Mouse (Mus musculus) left cerebral cortex, adult 8-10 months (tissue): ENCODE measurements around the gene Flywch2. TPM values are rescaled to one million over a fixed set of nuclear protein-coding genes. Genes with fewer than 3 reads are reported as not detected.
"Not testable (repeated sequence)": the region's sequence is repeated elsewhere in the genome, so short reads cannot be mapped to it uniquely, and the experiment has no call there.

Experiments
- DNase-seq, 2 experiments: peaks; one replicate each; pipeline ENCODE4 v3.0.0; 2022; ENCODE audit warnings: low spot score in 2 of 2
- total RNA-seq, 4 experiments: library from RNA; stranded (reverse); gene quantifications; 2 replicates each; pipeline ENCODE4 v1.2.4; 2022

The Flywch2 gene
- total RNA-seq, 4 experiments from 2014 or later, result 12.2 to 21.3 (median 17.7) TPM

- DNase-seq, result peak; percentile 47 to 51
These were observed 4.6 kb upstream of the Flywch2 start, which contains the start of gene Srrm2 for GRCm38 (mm10) chr17:23790269-23791078. Gene Srrm2, plus strand, starts transcription at chr17:23790532.

DNA sequence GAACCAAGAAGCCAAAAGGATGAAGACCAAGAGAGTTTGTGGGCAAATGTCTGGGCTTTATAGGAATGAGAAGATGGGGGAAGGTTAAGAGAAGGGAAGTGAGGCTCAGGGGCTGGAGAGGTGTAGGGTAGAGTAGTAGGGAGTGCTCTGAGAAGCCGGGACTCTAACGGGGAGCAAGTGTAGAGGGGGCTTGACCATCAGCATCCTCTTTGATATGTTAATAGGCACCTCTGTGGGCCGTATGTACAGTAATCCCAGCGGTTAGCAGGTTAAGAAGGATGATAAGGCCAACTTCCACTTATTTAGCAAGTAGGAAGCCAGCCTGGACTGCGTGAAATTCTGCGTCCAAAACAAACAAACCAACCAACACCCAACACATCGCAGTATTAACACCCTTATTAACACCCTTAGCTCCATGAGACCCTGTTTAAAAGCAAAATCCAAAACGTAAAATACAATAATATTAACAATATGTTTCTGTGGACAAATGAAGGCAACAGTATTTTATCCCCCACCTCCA, 3.9 kb upstream of the Flywch2 start:
- no peak for DNase-seq

DNA sequence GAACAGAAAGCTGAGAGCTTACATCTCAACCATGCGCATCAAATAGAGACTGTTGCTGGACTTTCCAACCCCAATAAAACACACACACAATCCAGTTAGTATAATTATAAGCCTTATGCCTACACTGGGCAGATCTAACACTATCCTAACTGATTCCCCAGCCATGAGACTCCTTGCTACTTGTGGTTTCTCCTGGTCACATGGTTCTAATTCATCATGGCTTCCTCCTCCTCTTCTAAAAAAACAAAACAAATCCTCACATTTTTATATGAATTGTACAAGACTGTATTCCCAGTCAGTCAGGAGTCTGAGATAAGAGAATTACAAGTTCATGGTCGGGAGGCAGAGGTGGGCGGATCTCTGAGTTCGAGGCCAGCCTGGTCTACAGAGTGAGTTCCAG, 3.1 kb upstream of the Flywch2 start:
- no peak for DNase-seq

- no peak for DNase-seq
These were observed 640 bp upstream of the Flywch2 start for GRCm38 (mm10) chr17:23786510-23786931.

GRCm38 (mm10) chr17:23783352-23783751, 2.5 kb downstream of the Flywch2 start:
- no peak for DNase-seq

DNA sequence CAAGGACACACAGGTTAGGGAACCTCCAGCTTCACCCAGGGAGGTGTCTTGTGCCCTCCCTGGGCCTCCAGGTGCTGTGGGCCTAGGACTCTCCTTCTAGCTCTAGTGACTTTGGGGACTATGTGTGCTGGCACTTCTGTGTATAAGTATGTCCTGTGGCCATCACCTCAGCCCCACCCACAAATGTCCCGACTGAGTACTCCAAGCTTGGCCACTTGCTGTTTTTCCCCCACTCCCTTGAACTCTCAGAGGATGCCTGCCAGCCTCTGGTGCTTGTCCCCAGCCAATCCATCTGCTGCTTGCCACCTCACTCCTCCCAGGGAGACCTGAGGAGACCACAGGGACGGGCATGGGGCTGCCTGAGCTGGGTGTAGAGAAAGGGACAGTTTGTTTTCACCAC, 7.4 kb downstream of the Flywch2 start:
- DNase-seq, result no peak

DNA sequence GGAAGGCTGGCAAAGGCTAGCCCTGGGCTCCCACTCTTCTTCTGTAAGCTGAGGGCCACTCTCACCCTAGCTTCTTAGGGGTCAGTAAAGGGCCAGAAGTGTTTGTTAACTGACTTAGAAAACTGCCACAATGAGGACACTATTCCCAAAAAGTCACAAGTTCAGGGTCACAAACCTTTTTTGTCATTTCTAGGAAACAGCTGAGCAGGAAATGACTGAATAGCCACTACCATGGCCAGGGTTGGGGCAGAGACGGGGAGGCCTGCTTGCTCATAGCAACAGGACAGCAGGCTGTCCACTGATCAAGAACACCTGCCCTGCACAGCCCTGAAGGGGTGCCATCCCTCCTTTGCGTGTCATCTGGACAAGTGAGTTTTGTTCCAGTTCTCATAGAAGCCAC, 8.7 kb downstream of the Flywch2 start:
- no peak for DNase-seq

GRCm38 (mm10) chr17:23776216-23776615, 9.7 kb downstream of the Flywch2 start:
- DNase-seq, result no peak

DNA sequence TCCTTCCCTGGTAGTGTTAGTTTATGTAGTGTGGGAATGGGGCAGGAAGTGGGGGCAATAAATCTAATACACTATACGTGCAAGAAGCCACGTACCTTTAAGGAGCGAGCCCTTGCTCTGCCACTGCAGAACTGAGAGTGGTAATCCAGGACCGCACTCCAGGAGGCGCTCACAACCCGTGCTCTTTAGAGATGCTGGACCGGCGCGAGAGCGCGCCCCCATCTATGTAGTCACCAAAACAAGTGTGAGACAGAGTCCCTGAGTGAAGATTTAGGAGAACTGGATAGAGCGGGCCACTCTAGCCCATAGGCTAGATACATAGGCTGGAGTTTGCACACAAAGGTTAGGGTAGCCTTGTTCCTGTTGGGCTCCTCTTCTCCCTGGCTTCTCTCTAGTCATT, 11.8 kb downstream of the Flywch2 start:
- peak; percentile 67 to 74 for DNase-seq

DNA sequence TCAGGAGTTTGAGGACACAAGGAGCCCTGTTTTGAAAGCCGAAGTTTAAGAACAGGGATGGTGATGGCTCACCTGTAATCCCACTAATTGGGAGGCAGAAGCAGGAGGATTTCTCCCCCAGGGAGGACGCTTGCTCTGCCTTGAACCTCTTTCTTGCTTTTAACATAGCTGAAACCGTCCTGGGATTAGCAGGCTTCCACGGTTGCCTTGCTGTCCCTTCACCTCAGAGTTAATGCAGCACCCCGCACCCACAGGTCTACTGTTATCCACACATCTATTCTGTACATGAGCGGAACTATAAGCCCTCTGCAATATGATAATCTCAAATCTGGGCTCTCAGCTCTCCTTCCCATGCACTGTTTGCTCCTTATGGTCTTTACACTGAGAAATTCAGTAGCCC, 12.2 kb downstream of the Flywch2 start:
- no peak for DNase-seq

DNA sequence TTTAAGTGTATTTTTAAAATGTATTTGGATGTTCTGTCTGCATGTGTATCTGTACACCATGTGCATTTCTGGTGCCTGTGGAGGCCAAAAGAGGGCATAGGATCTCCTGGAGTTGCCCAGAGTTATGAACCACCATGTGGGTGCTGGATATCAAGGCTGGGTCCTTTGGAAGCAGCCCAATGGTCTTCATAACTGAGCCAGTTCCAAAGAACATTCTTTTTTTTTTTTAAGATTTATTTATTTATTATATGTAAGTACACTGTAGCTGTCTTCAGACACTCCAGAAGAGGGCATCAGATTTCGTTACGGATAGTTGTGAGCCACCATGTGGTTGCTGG, 13.7 kb downstream of the Flywch2 start:
- not testable (repeated sequence) for DNase-seq

DNA sequence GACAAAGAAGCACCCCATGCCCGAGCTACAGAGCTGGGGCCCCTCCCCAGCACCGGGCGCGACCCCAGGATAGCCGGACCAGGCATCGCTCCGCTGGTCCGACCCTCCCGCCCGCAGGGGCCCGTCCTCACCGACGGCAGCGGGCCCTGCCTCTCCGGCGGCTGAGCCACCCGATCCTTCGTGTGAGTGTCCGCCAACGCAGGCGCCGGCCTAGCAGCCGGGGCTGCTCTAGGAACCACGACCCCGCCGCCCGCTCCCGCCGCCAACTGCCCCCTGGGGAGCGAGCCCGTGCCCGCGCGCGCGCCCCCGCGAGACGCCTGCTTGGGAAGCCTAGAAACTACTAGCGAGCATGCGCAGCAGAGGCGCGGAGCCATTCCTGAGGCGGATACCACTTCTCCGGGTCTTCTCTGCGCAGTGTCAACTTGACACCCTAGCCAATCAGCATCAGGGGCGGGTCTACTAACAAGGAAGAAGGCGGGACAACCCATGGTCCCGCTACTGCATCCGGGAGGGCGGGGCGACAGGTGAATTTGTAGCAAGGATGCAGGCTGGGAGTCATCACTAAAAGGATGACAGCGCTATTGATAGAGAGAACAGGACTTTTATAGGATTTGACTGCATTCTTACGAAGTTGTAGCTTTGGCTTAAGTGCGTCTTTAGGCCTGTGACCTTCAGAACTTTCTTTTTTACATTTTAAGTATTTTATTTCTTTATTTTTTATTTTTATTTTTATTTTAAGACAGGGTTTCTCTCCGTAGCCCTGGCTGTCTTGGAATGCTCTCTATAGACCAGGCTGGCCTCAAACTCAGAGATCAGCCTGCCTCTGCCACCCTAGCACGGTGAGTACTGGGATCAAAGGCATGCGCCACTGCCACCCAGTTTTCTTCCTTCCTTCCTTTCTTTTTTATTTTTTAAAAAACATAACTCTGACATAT, 14.3 kb downstream of the Flywch2 start, which contains the start of gene Flywch1:
TSS of gene Flywch1 (minus strand) at position 319 of the 935 bp plus-strand sequence.
- peak; percentile 98 to 99 for DNase-seq

- DNase-seq, result peak in 1 of 2 experiments; percentile 49
These were observed 15.0 kb downstream of the Flywch2 start for GRCm38 (mm10) chr17:23770896-23771283.

- no peak for DNase-seq
These were observed 15.4 kb downstream of the Flywch2 start for GRCm38 (mm10) chr17:23770493-23770892.

DNA sequence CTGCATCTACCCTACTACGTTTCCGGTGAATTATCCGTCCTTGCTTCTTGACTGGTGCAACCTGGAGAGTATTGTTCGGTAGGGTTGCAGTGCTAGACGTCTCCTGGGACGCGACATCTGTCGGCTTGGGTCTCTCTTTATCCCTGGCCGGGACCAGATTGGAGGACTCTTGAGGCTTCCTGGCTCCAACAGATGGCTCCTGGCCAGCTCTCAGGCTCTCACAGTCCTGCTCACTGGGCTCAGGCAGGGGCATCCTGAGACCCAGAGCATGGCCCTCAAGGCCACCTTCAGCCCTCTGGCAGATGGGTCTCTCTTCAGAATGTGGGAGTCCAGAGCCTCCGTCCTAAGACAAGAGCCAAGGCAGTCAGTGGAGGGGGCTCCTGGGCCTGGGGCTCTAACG, 22.9 kb downstream of the Flywch2 start:
- DNase-seq, result no peak

- no peak for DNase-seq
These were observed 24.7 kb downstream of the Flywch2 start for GRCm38 (mm10) chr17:23761155-23761554.

- no peak for DNase-seq
These were observed 25.6 kb downstream of the Flywch2 start for GRCm38 (mm10) chr17:23760231-23760630.

GRCm38 (mm10) chr17:23758801-23759200, 27.1 kb downstream of the Flywch2 start:
- DNase-seq, result no peak

DNA sequence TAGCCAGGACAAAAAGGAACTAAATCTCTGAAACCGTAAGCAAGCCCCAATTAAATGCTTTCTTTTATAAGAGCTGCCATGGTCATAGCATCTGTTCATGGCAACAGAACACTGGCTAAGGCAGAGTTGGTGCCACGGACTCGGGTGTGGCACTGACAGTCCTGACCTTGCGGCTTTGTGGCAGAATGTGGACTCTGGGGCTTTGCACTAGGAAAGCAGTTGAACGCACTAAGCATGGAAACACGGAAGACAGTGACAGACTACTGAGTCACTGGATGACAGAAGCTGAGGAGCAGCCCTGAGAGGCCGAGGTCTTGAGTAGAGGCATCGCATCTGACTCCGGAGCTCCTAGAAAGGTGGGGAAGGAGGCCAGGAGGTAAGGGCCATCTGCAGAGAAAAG, 28.3 kb downstream of the Flywch2 start:
- no peak for DNase-seq

GRCm38 (mm10) chr17:23755689-23756088, 30.2 kb downstream of the Flywch2 start:
- DNase-seq, result no peak

GRCm38 (mm10) chr17:23749400-23750191, 36.3 kb downstream of the Flywch2 start:
- DNase-seq, result no peak
